Mouse (Mus musculus): ENCODE measurements around the gene Stab2. TPM values are rescaled to one million over a fixed set of nuclear protein-coding genes. Genes with fewer than 3 reads are reported as not detected.

The Stab2 gene
- polyA plus RNA-seq (2015; fragmentation: Nextera tagmentation; extraction: Ambion mirVana): 2.2 and 2.6 TPM in 2 replicates

DNA sequence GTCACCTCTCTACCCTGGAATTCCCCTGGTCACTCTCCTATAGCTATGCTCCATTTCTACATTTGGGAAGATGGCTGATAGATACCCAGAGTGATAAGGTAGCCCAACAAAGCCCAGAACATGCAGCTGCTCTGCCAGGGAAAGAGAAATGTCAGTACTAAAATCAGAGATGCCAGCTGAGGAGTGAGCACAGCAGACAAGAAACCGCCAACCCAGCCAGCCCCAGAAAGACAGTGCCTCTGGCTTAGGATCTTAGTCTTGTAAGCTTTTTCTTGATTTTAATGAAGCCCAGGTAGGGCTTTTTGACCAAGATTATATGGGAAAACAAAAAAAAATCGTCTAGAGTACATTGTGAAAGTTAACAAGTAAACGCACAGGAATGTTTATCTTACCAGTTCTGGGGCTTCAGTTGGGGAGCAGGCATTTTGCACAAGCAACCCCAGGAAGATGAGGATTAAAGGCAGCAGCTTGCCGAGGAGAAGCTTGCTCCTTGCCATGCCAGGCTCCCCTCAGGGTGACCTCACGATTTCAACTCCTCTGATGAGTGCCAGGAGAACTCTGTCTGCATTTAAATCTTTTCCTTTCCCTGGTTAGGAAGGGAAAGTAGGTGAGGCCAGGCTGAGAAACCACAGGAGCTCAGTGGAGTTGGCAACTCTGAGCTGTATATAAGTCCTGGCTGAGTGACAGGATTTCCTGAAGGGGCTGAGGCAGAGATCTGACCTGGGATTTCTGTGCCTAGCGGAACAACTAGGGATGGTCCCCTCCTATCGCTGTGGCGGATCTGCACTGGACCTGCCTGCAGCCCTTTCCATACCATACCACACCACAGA is at the start of gene Stab2:
Stab2 (minus strand) TSS at position 641 of the 830 bp plus-strand sequence.
- Histone ChIP-seq H3K4me3 (replicated peaks) (no peak within 1 kb of the TSS), H3K4me1 (no peaks in the 10 kb centered on the region), H3K4me2 (no peak within 1 kb of the TSS), H3K9ac (no peak within 1 kb of the TSS), H3K27ac (no peak within 1 kb of the TSS), H3K36me3 (no peaks in the 10 kb centered on the region), H3K27me3 (no peaks in the 10 kb centered on the region), H3K9me3 (replicated peaks) (no peaks in the 10 kb centered on the region)
- WGBS: 66% methylated on average over 8 of the region's 8 CpGs
- ATAC-seq (replicated peaks; ENCODE audit: low FRiP score): no peak

DNA sequence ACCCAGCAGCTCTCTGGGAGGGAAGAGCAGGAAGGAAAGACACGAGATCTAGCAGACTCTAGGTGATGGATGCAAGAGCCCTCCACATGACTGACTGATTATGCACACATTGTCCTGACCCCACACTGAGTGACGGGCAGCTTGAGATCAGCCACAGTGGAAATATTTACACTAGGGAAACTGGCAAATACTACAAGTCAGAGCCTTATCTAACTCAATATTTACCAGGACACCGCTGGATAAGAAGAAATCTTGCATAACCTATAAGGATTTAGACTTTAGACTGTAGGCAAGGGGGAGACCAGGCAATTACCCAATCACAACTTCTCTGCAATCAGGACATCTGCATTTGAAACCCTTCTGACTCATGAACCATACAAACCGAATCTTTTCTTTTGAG is 43.9 kb upstream of the Stab2 start:
- H3K4me3 ChIP-seq (replicated peaks): no peak overlapping the region
- ATAC-seq (replicated peaks; ENCODE audit: low FRiP score): no peak
- H3K4me2 ChIP-seq: no peak overlapping the region
- H3K9me3 ChIP-seq (replicated peaks): no peaks in the 10 kb centered on the region
- H3K4me1 ChIP-seq: no peaks in the 10 kb centered on the region
- WGBS: 71% methylated on average over 4 of the region's 4 CpGs
- peaks cover 7% of the 10 kb centered on the region for H3K27me3 ChIP-seq
- no peak overlapping the region for H3K27ac ChIP-seq
- H3K36me3 ChIP-seq: no peaks in the 10 kb centered on the region
- H3K9ac ChIP-seq: no peak overlapping the region

DNA sequence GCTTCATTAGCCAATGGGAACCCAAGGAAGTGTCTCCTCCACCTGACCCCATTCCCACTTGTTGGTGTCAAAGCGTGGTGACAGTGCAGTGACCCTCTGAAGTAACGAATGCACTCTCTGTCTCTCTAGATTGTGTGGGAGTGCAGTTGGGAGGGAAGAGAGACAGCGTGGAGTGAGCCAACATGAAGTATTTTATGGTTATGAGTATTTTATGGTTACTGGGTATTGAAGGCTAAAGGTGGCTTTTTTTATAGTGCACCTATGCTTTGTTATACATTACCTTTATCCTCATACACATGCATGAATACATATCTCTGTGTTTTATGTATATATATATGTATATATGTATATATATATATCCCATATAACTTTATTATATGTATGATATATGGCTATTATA is 41.4 kb upstream of the Stab2 start:
- no peak for ATAC-seq (replicated peaks; ENCODE audit: low FRiP score)
- Histone ChIP-seq H3K4me2 (no peak overlapping the region), H3K9ac (no peak overlapping the region), H3K9me3 (replicated peaks) (no peaks in the 10 kb centered on the region), H3K27ac (no peak overlapping the region), H3K36me3 (no peaks in the 10 kb centered on the region), H3K4me1 (no peaks in the 10 kb centered on the region), H3K27me3 (no peaks in the 10 kb centered on the region), H3K4me3 (replicated peaks) (no peak overlapping the region)
- 59% methylated on average over 3 of the region's 3 CpGs for WGBS

DNA sequence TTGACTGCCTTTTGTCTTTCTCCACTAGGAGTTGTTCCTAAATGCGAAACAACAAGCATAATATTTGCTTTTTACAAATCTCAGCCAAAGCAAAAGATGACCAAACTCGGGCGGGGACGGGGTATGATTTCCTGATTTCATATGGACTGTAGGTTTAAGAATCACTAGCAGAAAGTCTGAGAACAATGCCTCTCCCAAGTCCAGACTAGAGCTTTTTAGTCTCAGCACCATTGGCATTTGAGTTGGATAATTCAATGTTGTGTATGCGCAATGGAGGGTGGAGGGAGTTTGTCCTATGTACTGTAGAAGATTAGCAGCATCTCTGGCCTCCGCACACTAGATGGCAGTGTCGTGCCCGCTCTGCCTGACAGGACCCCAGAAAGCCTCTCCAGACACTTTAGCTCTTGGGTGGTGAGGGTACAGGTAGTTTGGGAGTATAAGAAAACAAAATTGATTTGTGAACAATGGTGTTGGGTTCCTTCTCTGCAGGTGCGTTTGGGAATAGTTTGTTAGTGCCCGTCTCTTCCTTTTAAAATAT is 39.2 kb upstream of the Stab2 start:
- no peaks in the 10 kb centered on the region for H3K27me3 ChIP-seq
- H3K4me2 ChIP-seq: no peak overlapping the region
- no peaks in the 10 kb centered on the region for H3K9me3 ChIP-seq (replicated peaks)
- H3K9ac ChIP-seq: no peak overlapping the region
- H3K4me1 ChIP-seq: no peaks in the 10 kb centered on the region
- 92% methylated on average over 10 of the region's 10 CpGs for WGBS
- no peaks in the 10 kb centered on the region for H3K36me3 ChIP-seq
- H3K27ac ChIP-seq: no peak overlapping the region
- ATAC-seq (replicated peaks; ENCODE audit: low FRiP score): no peak
- H3K4me3 ChIP-seq (replicated peaks): no peak overlapping the region

DNA sequence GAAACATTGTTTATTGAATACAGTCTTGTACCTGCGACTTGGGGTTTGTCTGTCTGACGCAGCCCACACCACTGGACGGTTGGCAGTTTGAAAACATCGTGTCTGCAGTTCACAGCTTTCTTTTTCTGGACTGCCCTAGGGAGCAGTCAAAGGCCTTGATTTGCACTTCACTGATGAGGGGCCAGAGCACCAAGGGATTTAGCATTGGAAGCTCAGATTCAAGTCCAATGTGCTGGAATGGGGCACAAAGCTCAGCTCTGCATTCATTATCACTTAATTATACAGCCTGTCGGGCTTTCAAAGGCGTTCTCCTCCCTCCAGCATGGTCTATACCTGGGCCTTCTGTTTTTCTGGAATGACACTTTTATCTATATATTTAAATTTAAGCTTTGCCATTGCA is 38.6 kb upstream of the Stab2 start:
- no peak overlapping the region for H3K27ac ChIP-seq
- H3K36me3 ChIP-seq: no peaks in the 10 kb centered on the region
- no peaks in the 10 kb centered on the region for H3K9me3 ChIP-seq (replicated peaks)
- 36% methylated on average over 6 of the region's 6 CpGs for WGBS
- H3K4me1 ChIP-seq: no peaks in the 10 kb centered on the region
- H3K9ac ChIP-seq: no peak overlapping the region
- no peaks in the 10 kb centered on the region for H3K27me3 ChIP-seq
- no peak for ATAC-seq (replicated peaks; ENCODE audit: low FRiP score)
- H3K4me2 ChIP-seq: no peak overlapping the region
- no peak overlapping the region for H3K4me3 ChIP-seq (replicated peaks)

DNA sequence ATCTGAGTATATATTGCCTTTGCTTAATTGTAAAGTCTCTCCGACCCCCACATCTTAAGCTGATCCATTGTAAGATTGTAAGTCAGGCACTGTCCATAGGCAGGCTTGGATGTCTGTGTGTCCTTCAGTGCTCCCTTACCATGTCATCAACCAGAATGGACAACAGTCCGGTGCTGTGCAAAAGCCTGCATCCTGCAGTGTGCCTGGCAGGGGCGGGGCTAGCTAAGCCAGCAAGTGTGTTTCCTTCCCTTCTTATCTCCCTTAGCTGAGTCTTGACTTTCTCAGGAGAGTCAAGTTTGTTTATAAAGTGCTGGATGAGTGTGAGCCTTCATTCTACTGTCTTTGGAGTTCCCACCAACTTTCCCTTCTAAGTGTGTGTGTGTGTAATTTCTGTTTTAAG is 37.4 kb upstream of the Stab2 start:
- no peaks in the 10 kb centered on the region for H3K9me3 ChIP-seq (replicated peaks)
- no peak overlapping the region for H3K4me3 ChIP-seq (replicated peaks)
- no peak overlapping the region for H3K4me2 ChIP-seq
- ATAC-seq (replicated peaks; ENCODE audit: low FRiP score): no peak
- H3K27ac ChIP-seq: no peak overlapping the region
- WGBS: 76% methylated on average over 3 of the region's 3 CpGs
- H3K4me1 ChIP-seq: no peaks in the 10 kb centered on the region
- no peak overlapping the region for H3K9ac ChIP-seq
- H3K36me3 ChIP-seq: no peaks in the 10 kb centered on the region
- no peaks in the 10 kb centered on the region for H3K27me3 ChIP-seq

DNA sequence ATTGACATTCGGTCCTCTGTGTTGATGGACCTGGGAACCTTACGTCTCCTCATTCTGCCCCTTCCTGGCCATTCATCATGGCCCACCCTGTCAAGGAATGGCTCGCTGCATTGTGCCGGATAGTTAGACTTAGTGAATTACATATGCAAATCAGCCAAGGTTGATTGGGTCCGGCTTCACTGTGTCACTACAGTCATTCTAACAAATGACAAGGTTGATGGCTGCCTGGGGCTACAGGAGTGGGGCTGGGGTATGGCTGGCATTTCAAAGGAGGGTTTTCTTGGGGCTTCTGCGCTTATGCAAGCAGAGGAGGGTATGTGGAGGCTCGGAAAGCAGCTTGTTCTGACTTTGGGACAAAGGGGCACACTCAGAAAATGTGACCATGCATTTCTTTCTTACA is 33.4 kb upstream of the Stab2 start:
- WGBS: 76% methylated on average over 7 of the region's 7 CpGs
- ATAC-seq (replicated peaks; ENCODE audit: low FRiP score): no peak
- no peak overlapping the region for H3K4me2 ChIP-seq
- H3K9me3 ChIP-seq (replicated peaks): no peaks in the 10 kb centered on the region
- no peaks in the 10 kb centered on the region for H3K36me3 ChIP-seq
- no peak overlapping the region for H3K9ac ChIP-seq
- H3K27ac ChIP-seq: no peak overlapping the region
- H3K27me3 ChIP-seq: no peaks in the 10 kb centered on the region
- H3K4me1 ChIP-seq: no peaks in the 10 kb centered on the region
- no peak overlapping the region for H3K4me3 ChIP-seq (replicated peaks)

DNA sequence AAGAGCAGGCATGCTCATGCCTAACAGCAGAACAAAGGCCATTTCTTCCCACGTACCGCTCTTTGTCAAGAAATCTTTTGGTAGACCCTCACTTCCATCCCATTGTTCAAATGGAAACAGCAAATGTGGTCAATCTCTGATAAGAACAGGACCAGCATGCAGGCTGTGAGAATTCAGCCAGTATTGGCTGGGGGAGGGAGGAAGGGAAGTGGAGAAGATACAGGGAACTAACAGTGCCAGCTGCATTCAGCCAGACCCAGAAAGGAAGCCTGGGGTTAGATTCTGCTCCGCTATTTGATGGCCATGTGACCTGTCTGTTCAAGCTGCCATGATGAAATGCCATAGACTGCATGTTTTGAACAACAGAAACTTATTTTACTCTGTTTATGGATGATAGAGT is 32.0 kb upstream of the Stab2 start:
- no peak for ATAC-seq (replicated peaks; ENCODE audit: low FRiP score)
- no peaks in the 10 kb centered on the region for H3K27me3 ChIP-seq
- H3K4me3 ChIP-seq (replicated peaks): no peak overlapping the region
- no peak overlapping the region for H3K4me2 ChIP-seq
- H3K27ac ChIP-seq: no peak overlapping the region
- no peaks in the 10 kb centered on the region for H3K4me1 ChIP-seq
- WGBS: 88% methylated on average over 3 of the region's 3 CpGs
- H3K9ac ChIP-seq: no peak overlapping the region
- no peaks in the 10 kb centered on the region for H3K9me3 ChIP-seq (replicated peaks)
- no peaks in the 10 kb centered on the region for H3K36me3 ChIP-seq

DNA sequence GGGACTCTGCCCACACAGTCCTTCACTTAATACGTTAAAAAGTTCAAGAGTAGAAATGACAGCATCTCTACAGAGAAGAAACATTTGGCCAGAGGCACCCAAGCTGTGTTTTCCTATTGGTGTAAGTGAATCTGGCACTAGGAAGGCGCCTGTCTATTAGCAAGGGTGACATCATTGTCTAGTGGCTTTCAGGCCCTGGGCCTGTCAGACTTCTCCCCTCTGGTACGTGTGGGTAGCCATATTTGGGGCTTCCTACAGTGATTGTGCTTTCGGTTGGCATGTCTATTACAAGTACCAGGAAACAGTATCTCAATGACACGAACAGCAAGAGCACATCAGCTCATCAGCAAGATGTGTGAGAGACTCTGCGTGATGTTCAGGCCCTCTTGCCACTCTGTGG is 31.5 kb upstream of the Stab2 start:
- ATAC-seq (replicated peaks; ENCODE audit: low FRiP score): no peak
- WGBS: 78% methylated on average over 6 of the region's 6 CpGs
- no peaks in the 10 kb centered on the region for H3K9me3 ChIP-seq (replicated peaks)
- H3K4me3 ChIP-seq (replicated peaks): no peak overlapping the region
- H3K36me3 ChIP-seq: no peaks in the 10 kb centered on the region
- H3K9ac ChIP-seq: no peak overlapping the region
- no peak overlapping the region for H3K27ac ChIP-seq
- H3K4me2 ChIP-seq: no peak overlapping the region
- no peaks in the 10 kb centered on the region for H3K27me3 ChIP-seq
- H3K4me1 ChIP-seq: no peaks in the 10 kb centered on the region

DNA sequence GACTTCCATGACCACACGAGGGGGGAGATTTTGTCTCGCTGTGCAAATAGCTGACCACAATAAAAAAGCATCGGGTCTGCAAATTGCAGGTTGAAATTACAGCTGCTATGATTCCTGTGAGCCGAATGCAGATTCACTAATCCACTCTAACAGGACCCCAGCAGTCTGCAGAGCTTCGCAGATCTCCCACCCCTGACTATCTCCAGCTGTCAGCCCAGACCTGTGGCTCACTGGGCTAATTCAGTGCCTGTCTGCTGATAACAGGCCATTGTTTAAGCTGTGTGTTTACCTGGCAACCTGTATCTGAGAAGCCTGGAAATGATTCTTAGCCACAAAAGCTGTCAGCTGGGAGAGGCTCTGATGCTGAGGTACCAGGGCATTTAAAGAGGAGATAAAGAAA is 29.2 kb upstream of the Stab2 start:
- WGBS: 72% methylated on average over 5 of the region's 5 CpGs
- Histone ChIP-seq H3K9ac (no peak overlapping the region), H3K36me3 (no peaks in the 10 kb centered on the region), H3K4me1 (no peaks in the 10 kb centered on the region), H3K4me2 (no peak overlapping the region), H3K9me3 (replicated peaks) (no peaks in the 10 kb centered on the region), H3K27me3 (no peaks in the 10 kb centered on the region), H3K27ac (no peak overlapping the region), H3K4me3 (replicated peaks) (no peak overlapping the region)
- ATAC-seq (replicated peaks; ENCODE audit: low FRiP score): no peak

DNA sequence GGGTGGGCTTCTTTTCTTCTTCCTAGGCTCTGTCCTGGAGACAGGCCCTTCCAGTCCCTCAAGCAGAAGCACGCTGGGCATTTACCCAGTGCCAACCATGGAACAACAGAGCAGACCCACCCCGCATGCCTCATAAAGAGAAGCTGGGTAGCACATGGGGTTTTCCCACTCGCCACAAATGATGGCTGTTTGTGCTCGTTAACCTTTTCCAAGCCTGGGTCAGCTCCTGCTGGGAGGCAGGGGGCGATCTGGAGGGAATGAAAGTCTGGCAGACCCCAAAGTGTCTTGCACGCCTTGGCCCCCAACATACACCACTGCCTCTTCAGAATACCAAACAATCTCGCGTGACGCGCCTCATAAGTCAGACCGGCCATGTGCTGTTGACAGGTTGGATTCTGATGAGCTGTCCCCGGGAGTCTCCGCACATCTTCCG is 28.5 kb upstream of the Stab2 start:
- WGBS: 52% methylated on average over 14 of the region's 14 CpGs
- H3K4me1 ChIP-seq: no peaks in the 10 kb centered on the region
- no peaks in the 10 kb centered on the region for H3K9me3 ChIP-seq (replicated peaks)
- no peaks in the 10 kb centered on the region for H3K36me3 ChIP-seq
- H3K4me2 ChIP-seq: no peak overlapping the region
- H3K4me3 ChIP-seq (replicated peaks): no peak overlapping the region
- H3K27me3 ChIP-seq: no peaks in the 10 kb centered on the region
- H3K9ac ChIP-seq: no peak overlapping the region
- no peak overlapping the region for H3K27ac ChIP-seq
- ATAC-seq (replicated peaks; ENCODE audit: low FRiP score): no peak

DNA sequence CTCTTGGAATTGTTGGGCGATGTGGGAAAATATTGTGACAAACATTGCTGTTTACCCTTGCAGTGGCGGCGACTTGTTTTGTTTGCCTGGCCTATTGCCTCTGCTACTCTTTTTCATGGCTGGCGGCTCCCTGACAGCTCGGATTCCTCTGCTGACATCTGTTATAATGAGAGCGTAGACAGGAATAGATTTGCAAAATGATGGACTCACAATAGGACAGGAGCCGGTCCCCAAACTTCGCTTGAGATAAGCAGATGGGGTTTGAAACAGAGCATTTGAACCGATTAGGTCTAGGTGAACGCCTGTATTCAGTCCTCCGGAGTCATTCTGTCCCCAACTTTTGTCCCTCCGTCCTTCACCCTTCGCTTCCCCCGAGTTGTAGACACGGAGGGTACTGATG is 28.0 kb upstream of the Stab2 start:
- Histone ChIP-seq H3K36me3 (no peaks in the 10 kb centered on the region), H3K9ac (no peak overlapping the region), H3K9me3 (replicated peaks) (no peaks in the 10 kb centered on the region), H3K4me1 (no peaks in the 10 kb centered on the region), H3K27ac (no peak overlapping the region), H3K4me3 (replicated peaks) (no peak overlapping the region), H3K27me3 (no peaks in the 10 kb centered on the region), H3K4me2 (no peak overlapping the region)
- 86% methylated on average over 15 of the region's 15 CpGs for WGBS
- no peak for ATAC-seq (replicated peaks; ENCODE audit: low FRiP score)

DNA sequence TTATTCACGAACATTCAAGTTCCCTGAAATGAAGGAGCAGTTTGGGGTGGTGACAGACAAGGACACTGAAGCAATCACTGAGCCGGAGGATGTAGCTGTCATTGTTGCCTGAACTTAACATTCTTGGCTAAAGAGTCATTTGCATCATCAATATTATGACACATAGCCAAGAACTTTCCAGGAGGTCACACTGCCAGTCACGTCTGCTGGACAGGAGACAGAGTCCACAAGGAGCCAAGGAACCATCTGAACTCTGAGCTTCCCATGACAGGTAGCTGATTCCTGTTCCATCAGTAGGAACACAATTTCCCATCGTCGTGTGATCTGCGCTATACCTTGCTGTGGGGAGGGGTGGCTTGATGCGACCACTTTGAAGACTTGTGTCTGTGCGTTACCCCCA is 24.9 kb upstream of the Stab2 start:
- Histone ChIP-seq H3K4me1 (no peaks in the 10 kb centered on the region), H3K4me3 (replicated peaks) (no peak overlapping the region), H3K27me3 (no peaks in the 10 kb centered on the region), H3K9ac (no peak overlapping the region), H3K27ac (no peak overlapping the region), H3K9me3 (replicated peaks) (no peaks in the 10 kb centered on the region), H3K36me3 (no peaks in the 10 kb centered on the region), H3K4me2 (no peak overlapping the region)
- ATAC-seq (replicated peaks; ENCODE audit: low FRiP score): no peak
- WGBS: 85% methylated on average over 8 of the region's 8 CpGs

Data from kidney, embryonic 15.5 days (tissue).